Mouse (Mus musculus): ENCODE measurements around the gene Rnf216. TPM values are rescaled to one million over a fixed set of nuclear protein-coding genes. Genes with fewer than 3 reads are reported as not detected.
A peak's percentile ranks its signal among the peaks of the same experiment; 100 is the strongest.

Rnf216 gene
- polyA plus RNA-seq, 1 experiment from 2014 or later: 49.5 TPM

- Histone ChIP-seq H3K4me2 (replicated peaks; ENCODE audit: low read depth, low read length) (peak overlapping the region; percentile 14; the same call in 1 of the 2 replicates), H3K4me1 (replicated peaks; ENCODE audit: control insufficient read depth, insufficient read depth, low read length) (peaks cover 5% of the 10 kb centered on the region; the same call in 1 of the 2 replicates), H3K9ac (ENCODE audit: low read depth, low read length) (0 out of 2 replicates have a peak overlapping the region, but pooled peaks have one; percentile 23), H3K27me3 (ENCODE audit: control insufficient read depth, insufficient read depth, low read length) (no peaks in the 10 kb centered on the region), H3K9me3 (ENCODE audit: control insufficient read depth, low read length) (no peaks in the 10 kb centered on the region), H3K27ac (ENCODE audit: low read depth, low read length) (peak overlapping the region; percentile 86), H3K4me3 (ENCODE audit: low read depth, low read length) (no peak overlapping the region), H3K36me3 (ENCODE audit: control insufficient read depth, insufficient read depth, low read length) (peaks cover 24% of the 10 kb centered on the region)
- 7% methylated on average over 18 of the region's 18 CpGs for WGBS
- DNase-seq (ENCODE audit: low spot score): peak; percentile 85
- ATAC-seq (ENCODE audit: low FRiP score): peak; percentile 86
Observed at GRCm38 (mm10) chr5:142974598-142975121, 138.1 kb downstream of the Rnf216 start.

- H3K4me2 ChIP-seq (replicated peaks; ENCODE audit: low read depth, low read length): no peak overlapping the region
- 54% methylated on average over 3 of the region's 3 CpGs for WGBS
- H3K9ac ChIP-seq (ENCODE audit: low read depth, low read length): no peak overlapping the region
- peak; percentile 17; the same call in 1 of the 2 replicates for ATAC-seq (ENCODE audit: low FRiP score)
- peak overlapping the region; percentile 86; the same call in 1 of the 2 replicates for H3K27ac ChIP-seq (ENCODE audit: low read depth, low read length)
- peak; percentile 36 for DNase-seq (ENCODE audit: low spot score)
- H3K4me1 ChIP-seq (replicated peaks; ENCODE audit: control insufficient read depth, insufficient read depth, low read length): peaks cover 5% of the 10 kb centered on the region; the same call in 1 of the 2 replicates
- H3K27me3 ChIP-seq (ENCODE audit: control insufficient read depth, insufficient read depth, low read length): no peaks in the 10 kb centered on the region
- peaks cover 28% of the 10 kb centered on the region for H3K36me3 ChIP-seq (ENCODE audit: control insufficient read depth, insufficient read depth, low read length)
- H3K9me3 ChIP-seq (ENCODE audit: control insufficient read depth, low read length): no peaks in the 10 kb centered on the region
- H3K4me3 ChIP-seq (ENCODE audit: low read depth, low read length): no peak overlapping the region
Observed at GRCm38 (mm10) chr5:142973971-142974370, 138.8 kb downstream of the Rnf216 start.

GRCm38 (mm10) chr5:142968411-142968810 lies 144.4 kb downstream of the Rnf216 start:
- H3K4me1 ChIP-seq (replicated peaks; ENCODE audit: control insufficient read depth, insufficient read depth, low read length): peaks cover 8% of the 10 kb centered on the region; the same call in 1 of the 2 replicates
- peaks cover 37% of the 10 kb centered on the region for H3K36me3 ChIP-seq (ENCODE audit: control insufficient read depth, insufficient read depth, low read length)
- H3K27me3 ChIP-seq (ENCODE audit: control insufficient read depth, insufficient read depth, low read length): no peaks in the 10 kb centered on the region
- no peak for ATAC-seq (ENCODE audit: low FRiP score)
- H3K27ac ChIP-seq (ENCODE audit: low read depth, low read length): no peak overlapping the region
- no peak overlapping the region for H3K9ac ChIP-seq (ENCODE audit: low read depth, low read length)
- H3K4me3 ChIP-seq (ENCODE audit: low read depth, low read length): no peak overlapping the region
- H3K4me2 ChIP-seq (replicated peaks; ENCODE audit: low read depth, low read length): no peak overlapping the region
- no peaks in the 10 kb centered on the region for H3K9me3 ChIP-seq (ENCODE audit: control insufficient read depth, low read length)
- WGBS: 96% methylated on average over 14 of the region's 14 CpGs
- no peak for DNase-seq (ENCODE audit: low spot score)

- peak overlapping the region; percentile 98 for H3K4me3 ChIP-seq (ENCODE audit: low read depth, low read length)
- H3K9me3 ChIP-seq (ENCODE audit: control insufficient read depth, low read length): no peaks in the 10 kb centered on the region
- H3K9ac ChIP-seq (ENCODE audit: low read depth, low read length): no peak overlapping the region; the same call in 1 of the 2 replicates
- H3K4me1 ChIP-seq (replicated peaks; ENCODE audit: control insufficient read depth, insufficient read depth, low read length): peaks cover 8% of the 10 kb centered on the region; the same call in 1 of the 2 replicates
- peak; percentile 34 for DNase-seq (ENCODE audit: low spot score)
- H3K4me2 ChIP-seq (replicated peaks; ENCODE audit: low read depth, low read length): peak overlapping the region; percentile 89
- peak overlapping the region; percentile 61; the same call in 1 of the 2 replicates for H3K27ac ChIP-seq (ENCODE audit: low read depth, low read length)
- 51% methylated on average over 6 of the region's 6 CpGs for WGBS
- H3K27me3 ChIP-seq (ENCODE audit: control insufficient read depth, insufficient read depth, low read length): no peaks in the 10 kb centered on the region
- H3K36me3 ChIP-seq (ENCODE audit: control insufficient read depth, insufficient read depth, low read length): peaks cover 13% of the 10 kb centered on the region
- ATAC-seq (ENCODE audit: low FRiP score): no peak
Observed at GRCm38 (mm10) chr5:142964650-142965049, 148.1 kb downstream of the Rnf216 start.

GRCm38 (mm10) chr5:142963705-142964494 lies 148.9 kb downstream of the Rnf216 start:
- H3K9me3 ChIP-seq (ENCODE audit: control insufficient read depth, low read length): no peaks in the 10 kb centered on the region
- ATAC-seq (ENCODE audit: low FRiP score) (no peak), DNase-seq (ENCODE audit: low spot score) (peak; percentile 69)
- no peaks in the 10 kb centered on the region for H3K27me3 ChIP-seq (ENCODE audit: control insufficient read depth, insufficient read depth, low read length)
- H3K9ac ChIP-seq (ENCODE audit: low read depth, low read length): peak overlapping the region; percentile 100
- H3K4me3 ChIP-seq (ENCODE audit: low read depth, low read length): peak overlapping the region; percentile 98
- H3K4me2 ChIP-seq (replicated peaks; ENCODE audit: low read depth, low read length): peak overlapping the region; percentile 89
- peaks cover 9% of the 10 kb centered on the region for H3K36me3 ChIP-seq (ENCODE audit: control insufficient read depth, insufficient read depth, low read length)
- peaks cover 8% of the 10 kb centered on the region; the same call in 1 of the 2 replicates for H3K4me1 ChIP-seq (replicated peaks; ENCODE audit: control insufficient read depth, insufficient read depth, low read length)
- WGBS: 45% methylated on average over 17 of the region's 17 CpGs
- H3K27ac ChIP-seq (ENCODE audit: low read depth, low read length): peak overlapping the region; percentile 61; the same call in 1 of the 2 replicates

GRCm38 (mm10) chr5:142963003-142963704 lies 149.6 kb downstream of the Rnf216 start:
- peak overlapping the region; percentile 94 for H3K27ac ChIP-seq (ENCODE audit: low read depth, low read length)
- peak; percentile 75 for DNase-seq (ENCODE audit: low spot score)
- peak overlapping the region; percentile 89 for H3K4me2 ChIP-seq (replicated peaks; ENCODE audit: low read depth, low read length)
- no peaks in the 10 kb centered on the region for H3K27me3 ChIP-seq (ENCODE audit: control insufficient read depth, insufficient read depth, low read length)
- H3K9me3 ChIP-seq (ENCODE audit: control insufficient read depth, low read length): no peaks in the 10 kb centered on the region
- no peak for ATAC-seq (ENCODE audit: low FRiP score)
- H3K4me1 ChIP-seq (replicated peaks; ENCODE audit: control insufficient read depth, insufficient read depth, low read length): peaks cover 8% of the 10 kb centered on the region; the same call in 1 of the 2 replicates
- peak overlapping the region; percentile 100 for H3K9ac ChIP-seq (ENCODE audit: low read depth, low read length)
- peaks cover 7% of the 10 kb centered on the region for H3K36me3 ChIP-seq (ENCODE audit: control insufficient read depth, insufficient read depth, low read length)
- WGBS: 9% methylated on average over 13 of the region's 13 CpGs
- peak overlapping the region; percentile 98 for H3K4me3 ChIP-seq (ENCODE audit: low read depth, low read length)

- Histone ChIP-seq H3K27ac (ENCODE audit: low read depth, low read length) (peak overlapping the region; percentile 94), H3K4me1 (replicated peaks; ENCODE audit: control insufficient read depth, insufficient read depth, low read length) (peaks cover 8% of the 10 kb centered on the region; the same call in 1 of the 2 replicates), H3K36me3 (ENCODE audit: control insufficient read depth, insufficient read depth, low read length) (peaks cover 4% of the 10 kb centered on the region; the same call in 1 of the 2 replicates), H3K27me3 (ENCODE audit: control insufficient read depth, insufficient read depth, low read length) (no peaks in the 10 kb centered on the region), H3K4me2 (replicated peaks; ENCODE audit: low read depth, low read length) (peak overlapping the region; percentile 89), H3K9ac (ENCODE audit: low read depth, low read length) (peak overlapping the region; percentile 100), H3K4me3 (ENCODE audit: low read depth, low read length) (peak overlapping the region; percentile 98), H3K9me3 (ENCODE audit: control insufficient read depth, low read length) (no peaks in the 10 kb centered on the region)
- WGBS: under 1% methylated on average over 11 of the region's 11 CpGs
- peak; percentile 61 for DNase-seq (ENCODE audit: low spot score)
- no peak for ATAC-seq (ENCODE audit: low FRiP score)
Observed at GRCm38 (mm10) chr5:142962444-142962961, 150.3 kb downstream of the Rnf216 start.

GRCm38 (mm10) chr5:142961881-142962443 lies 150.8 kb downstream of the Rnf216 start:
- WGBS: under 1% methylated on average over 43 of the region's 43 CpGs
- DNase-seq (ENCODE audit: low spot score): peak; percentile 94
- peak overlapping the region; percentile 89 for H3K4me2 ChIP-seq (replicated peaks; ENCODE audit: low read depth, low read length)
- peak; percentile 89 for ATAC-seq (ENCODE audit: low FRiP score)
- H3K4me1 ChIP-seq (replicated peaks; ENCODE audit: control insufficient read depth, insufficient read depth, low read length): peaks cover 8% of the 10 kb centered on the region; the same call in 1 of the 2 replicates
- H3K27me3 ChIP-seq (ENCODE audit: control insufficient read depth, insufficient read depth, low read length): no peaks in the 10 kb centered on the region
- no peaks in the 10 kb centered on the region for H3K9me3 ChIP-seq (ENCODE audit: control insufficient read depth, low read length)
- H3K9ac ChIP-seq (ENCODE audit: low read depth, low read length): peak overlapping the region; percentile 100
- H3K27ac ChIP-seq (ENCODE audit: low read depth, low read length): peak overlapping the region; percentile 94
- peak overlapping the region; percentile 98 for H3K4me3 ChIP-seq (ENCODE audit: low read depth, low read length)
- peaks cover 4% of the 10 kb centered on the region; the same call in 1 of the 2 replicates for H3K36me3 ChIP-seq (ENCODE audit: control insufficient read depth, insufficient read depth, low read length)

Measured in hindbrain, embryonic 11.5 days (tissue).